Mouse (Mus musculus): ENCODE results near the gene Cmss1.

DNA sequence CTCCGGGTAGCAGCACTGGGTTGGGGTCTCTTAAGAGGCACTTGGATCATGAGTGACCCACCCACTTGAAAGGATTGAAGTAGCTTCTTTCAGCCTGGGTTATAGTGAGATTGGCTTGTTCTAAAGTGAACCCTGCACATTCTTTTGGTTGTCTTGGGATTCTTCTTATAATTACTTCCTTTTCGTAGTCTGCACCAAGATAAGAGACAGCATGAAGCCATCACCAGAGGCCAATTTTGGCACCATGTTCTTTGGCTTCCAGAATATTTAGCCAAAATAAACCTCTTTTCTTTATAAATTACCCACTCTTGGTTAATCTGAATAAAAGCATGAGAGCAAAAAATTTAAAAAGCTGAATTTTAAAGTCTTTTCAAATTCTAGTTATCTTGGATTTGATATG is 136.8 kb downstream of the Cmss1 start:
- TF ChIP-seq CTCF (IDR thresholded peaks at IDR 0.05; ENCODE audit: low read depth) (no peak), EP300 (IDR thresholded peaks at IDR 0.05; ENCODE audit: low read depth) (no peak)
